Mouse (Mus musculus): ENCODE measurements around the gene E130116L18Rik.
"Not testable (repeated sequence)": the region's sequence is repeated elsewhere in the genome, so short reads cannot be mapped to it uniquely, and the experiment has no call there.

E130116L18Rik gene

GRCm38 (mm10) chr5:25222752-25223702 lies at the start of gene E130116L18Rik:
Gene E130116L18Rik (minus strand): TSS chr5:25223153.
- in situ Hi-C loops (cut with MboI, MseI): no loop called here

GRCm38 (mm10) chr5:25268258-25268888 lies 45.4 kb upstream of the E130116L18Rik start:
- in situ Hi-C loops (cut with MboI, MseI): no loop called here

GRCm38 (mm10) chr5:25262266-25262665 lies 39.3 kb upstream of the E130116L18Rik start:
- in situ Hi-C loops (cut with MboI, MseI): no loop called here

- in situ Hi-C loops (cut with MboI, MseI): no loop called here
Measured at GRCm38 (mm10) chr5:25261452-25261851, 38.5 kb upstream of the E130116L18Rik start.

- in situ Hi-C loops (cut with MboI, MseI): no loop called here
Measured at GRCm38 (mm10) chr5:25256686-25257085, 33.7 kb upstream of the E130116L18Rik start.

GRCm38 (mm10) chr5:25254491-25254890 lies 31.5 kb upstream of the E130116L18Rik start:
- in situ Hi-C loops (cut with MboI, MseI): no loop called here

GRCm38 (mm10) chr5:25252825-25253544 lies 30.0 kb upstream of the E130116L18Rik start:
- in situ Hi-C loops (cut with MboI, MseI): no loop called here

- in situ Hi-C loops (cut with MboI, MseI): no loop called here
Measured at GRCm38 (mm10) chr5:25252423-25252822, 29.5 kb upstream of the E130116L18Rik start.

GRCm38 (mm10) chr5:25247036-25247435 lies 24.1 kb upstream of the E130116L18Rik start:
- in situ Hi-C loops (cut with MboI, MseI): no loop called here

GRCm38 (mm10) chr5:25246473-25246865 lies 23.5 kb upstream of the E130116L18Rik start:
- in situ Hi-C loops (cut with MboI, MseI): no loop called here

GRCm38 (mm10) chr5:25245806-25246472 lies 23.0 kb upstream of the E130116L18Rik start:
- in situ Hi-C loops (cut with MboI, MseI): no loop called here

GRCm38 (mm10) chr5:25243101-25243500 lies 20.1 kb upstream of the E130116L18Rik start:
- in situ Hi-C loops (cut with MboI, MseI): no loop called here

- in situ Hi-C loops (cut with MboI, MseI): not testable (repeated sequence)
Measured at GRCm38 (mm10) chr5:25224377-25224776, 1.4 kb upstream of the E130116L18Rik start.

GRCm38 (mm10) chr5:25221604-25222003 lies 1.3 kb downstream of the E130116L18Rik start, which contains the start of gene Galnt11:
Gene Galnt11 (plus strand): TSS chr5:25221904.
- in situ Hi-C loops (cut with MboI, MseI): no loop called here

- in situ Hi-C loops (cut with MboI, MseI): no loop called here
Measured at GRCm38 (mm10) chr5:25215006-25215405, 7.9 kb downstream of the E130116L18Rik start.

- in situ Hi-C loops (cut with MboI, MseI): not testable (repeated sequence)
Measured at GRCm38 (mm10) chr5:25213216-25213615, 9.7 kb downstream of the E130116L18Rik start.

- in situ Hi-C loops (cut with MboI, MseI): no loop called here
Measured at GRCm38 (mm10) chr5:25211872-25212271, 11.1 kb downstream of the E130116L18Rik start.

GRCm38 (mm10) chr5:25190521-25190920 lies 32.4 kb downstream of the E130116L18Rik start:
- in situ Hi-C loops (cut with MboI, MseI): no loop called here

GRCm38 (mm10) chr5:25188802-25189201 lies 34.2 kb downstream of the E130116L18Rik start:
- in situ Hi-C loops (cut with MboI, MseI): no loop called here

GRCm38 (mm10) chr5:25187727-25188126 lies 35.2 kb downstream of the E130116L18Rik start:
- in situ Hi-C loops (cut with MboI, MseI): no loop called here

- in situ Hi-C loops (cut with MboI, MseI): no loop called here
Measured at GRCm38 (mm10) chr5:25184594-25184993, 38.4 kb downstream of the E130116L18Rik start.
